Mouse (Mus musculus) lung, embryonic 14.5 days (tissue): Measurements from ENCODE around the gene March9. TPM values are rescaled to one million over a fixed set of nuclear protein-coding genes. Genes with fewer than 3 reads are reported as not detected.

Experiments used
- ATAC-seq: fragments of 200-750 bp; cut with Nextera tagmentation; 2 replicates; pipeline ENCODE4 v1.8.0; 2017; ENCODE audit warnings: mild to moderate bottlenecking, moderate TSS enrichment, moderate library complexity; ENCODE audit not compliant: insufficient read depth
- DNase-seq: peaks from one replicate; pipeline ENCODE4 v3.0.0-alpha.2; 2015
- H3K27ac ChIP-seq: fragments of 300-500 bp; sonication (generic); 2 replicates; pipeline ENCODE4 v1.5.1; 2014; ENCODE audit warnings: low read depth, mild to moderate bottlenecking, moderate library complexity
- H3K27me3 ChIP-seq: fragments of 300-500 bp; sonication (generic); 2 replicates; pipeline ENCODE4 v1.6.1; 2014; ENCODE audit warnings: low read length, control low read depth; ENCODE audit not compliant: insufficient read depth
- H3K36me3 ChIP-seq: fragments of 300-500 bp; sonication (generic); 2 replicates; pipeline ENCODE4 v1.6.1; 2014; ENCODE audit warnings: control low read depth; ENCODE audit not compliant: insufficient read depth
- H3K4me1 ChIP-seq: fragments of 300-500 bp; sonication (generic); 2 replicates; pipeline ENCODE4 v1.6.1; 2014; ENCODE audit warnings: antibody characterized with exemption, control low read depth; ENCODE audit not compliant: insufficient read depth
- H3K4me2 ChIP-seq: fragments of 300-500 bp; sonication (generic); 2 replicates; pipeline ENCODE4 v1.6.1; 2014; ENCODE audit warnings: mild to moderate bottlenecking
- H3K4me3 ChIP-seq: fragments of 300-500 bp; sonication (generic); 2 replicates; pipeline ENCODE4 v1.5.1; 2014; ENCODE audit warnings: low read depth, low read length
- H3K9ac ChIP-seq: fragments of 300-500 bp; sonication (generic); 2 replicates; pipeline ENCODE4 v1.6.1; 2014
- H3K9me3 ChIP-seq: fragments of 300-500 bp; sonication (generic); 2 replicates; pipeline ENCODE4 v1.6.1; 2016; ENCODE audit warnings: low read depth, low read length, control low read depth
- CTCF ChIP-seq: IDR thresholded peaks from 2 replicates; pipeline ENCODE4 v1.5.1; 2016; ENCODE audit warnings: antibody characterized with exemption, low read depth
- WGBS: fragments of 180-500 bp; shearing (Covaris S2); extraction: QIAGEN DNeasy Blood & Tissue Kit; methylation state at CpG from one replicate; pipeline ENCODE4 v1.1.7; 2014; 5-methylcytosine and 5-hydroxymethylcytosine counted together
- polyA plus RNA-seq: library from polyadenylated mRNA; unstranded; fragments of >200 nt; fragmentation: Nextera tagmentation; extraction: Ambion mirVana; gene quantifications from 2 replicates; pipeline ENCODE4 v1.2.1, GENCODE M21; 2014

March9 gene
- polyA plus RNA-seq, 1 experiment from 2014 or later, result 1.5 TPM

GRCm38 (mm10) chr10:127056490-127056889 is 3.5 kb downstream of the March9 start:
- ATAC-seq (no peak), DNase-seq (no peak)
- Histone ChIP-seq H3K27ac (no peak overlapping the region), H3K4me1 (0 out of 2 replicates have a peak, but pooled peaks cover 4% of the 10 kb centered on the region), H3K27me3 (peaks cover 36% of the 10 kb centered on the region), H3K4me2 (no peak overlapping the region), H3K9me3 (no peaks in the 10 kb centered on the region), H3K4me3 (no peak overlapping the region), H3K9ac (no peak overlapping the region), H3K36me3 (0 out of 2 replicates have a peak, but pooled peaks cover 16% of the 10 kb centered on the region)
- no peak for TF ChIP-seq CTCF
- WGBS, result 82% methylated on average over 20 of the region's 20 CpGs

GRCm38 (mm10) chr10:127055406-127055805 is 4.6 kb downstream of the March9 start:
- Histone ChIP-seq H3K4me3 (no peak overlapping the region), H3K9ac (no peak overlapping the region), H3K9me3 (no peaks in the 10 kb centered on the region), H3K4me2 (no peak overlapping the region), H3K27ac (no peak overlapping the region), H3K27me3 (peaks cover 38% of the 10 kb centered on the region), H3K4me1 (0 out of 2 replicates have a peak, but pooled peaks cover 4% of the 10 kb centered on the region), H3K36me3 (0 out of 2 replicates have a peak, but pooled peaks cover 16% of the 10 kb centered on the region)
- TF ChIP-seq CTCF, result no peak
- ATAC-seq (no peak), DNase-seq (no peak)
- 87% methylated on average over 8 of the region's 8 CpGs for WGBS

- 60% methylated on average over 4 of the region's 4 CpGs for WGBS
- Histone ChIP-seq H3K4me3 (no peak overlapping the region), H3K4me1 (0 out of 2 replicates have a peak, but pooled peaks cover 4% of the 10 kb centered on the region), H3K27ac (no peak overlapping the region), H3K9me3 (no peaks in the 10 kb centered on the region), H3K36me3 (0 out of 2 replicates have a peak, but pooled peaks cover 16% of the 10 kb centered on the region), H3K9ac (no peak overlapping the region), H3K4me2 (no peak overlapping the region), H3K27me3 (peaks cover 38% of the 10 kb centered on the region)
- peak; percentile 43 for TF ChIP-seq CTCF
- ATAC-seq (no peak), DNase-seq (peak; percentile 73)
Observed at GRCm38 (mm10) chr10:127054646-127055045, 5.3 kb downstream of the March9 start.

GRCm38 (mm10) chr10:127050119-127050474 is 9.9 kb downstream of the March9 start:
- Histone ChIP-seq H3K4me3 (no peak overlapping the region), H3K27me3 (peaks cover 48% of the 10 kb centered on the region)

GRCm38 (mm10) chr10:127049395-127050118 is 10.4 kb downstream of the March9 start:
- DNase-seq (peak; percentile 21), ATAC-seq (peak; percentile 19; the same call in 1 of the 2 replicates)
- Histone ChIP-seq H3K9me3 (no peaks in the 10 kb centered on the region), H3K36me3 (peaks cover 12% of the 10 kb centered on the region), H3K27ac (no peak overlapping the region), H3K4me2 (peak overlapping the region; percentile 48), H3K4me3 (peak overlapping the region; percentile 22), H3K4me1 (no peaks in the 10 kb centered on the region), H3K27me3 (peaks cover 48% of the 10 kb centered on the region), H3K9ac (peak overlapping the region; percentile 28; the same call in 1 of the 2 replicates)
- TF ChIP-seq CTCF, result peak; percentile 43
- 3% methylated on average over 29 of the region's 29 CpGs for WGBS

More at GRCm38 (mm10) chr10:127050119-127050474, 9.9 kb downstream of the March9 start:
- Histone ChIP-seq H3K4me2 (no peak overlapping the region; the same call in 1 of the 2 replicates), H3K4me1 (no peaks in the 10 kb centered on the region), H3K9me3 (no peaks in the 10 kb centered on the region), H3K36me3 (peaks cover 11% of the 10 kb centered on the region; the same call in 1 of the 2 replicates), H3K9ac (no peak overlapping the region), H3K27ac (no peak overlapping the region)
- no peak for TF ChIP-seq CTCF
- DNase-seq (no peak), ATAC-seq (no peak; the same call in 1 of the 2 replicates)
- 16% methylated on average over 10 of the region's 10 CpGs for WGBS

- no peak for ATAC-seq
- H3K27me3 ChIP-seq, result peaks cover 48% of the 10 kb centered on the region
Observed at GRCm38 (mm10) chr10:127048608-127049394, 11.2 kb downstream of the March9 start.

More at GRCm38 (mm10) chr10:127048608-127049394, 11.2 kb downstream of the March9 start:
- Histone ChIP-seq H3K27ac (no peak overlapping the region), H3K9me3 (no peaks in the 10 kb centered on the region), H3K9ac (peak overlapping the region; percentile 28; the same call in 1 of the 2 replicates), H3K4me2 (peak overlapping the region; percentile 48), H3K36me3 (peaks cover 17% of the 10 kb centered on the region), H3K4me1 (no peaks in the 10 kb centered on the region), H3K4me3 (peak overlapping the region; percentile 22)
- whole genome bisulfite sequencing, result 4% methylated on average over 35 of the region's 35 CpGs
- TF ChIP-seq CTCF, result no peak
- peak; percentile 30 for DNase-seq
